Mouse (Mus musculus) myocyte (in vitro differentiated cells): ENCODE data around the gene Gpr162.

Source experiments
- POLR2A ChIP-seq: IDR thresholded peaks from one replicate; pipeline ENCODE4 v1.6.1; 2011; ENCODE audit warnings: low read depth, mild to moderate bottlenecking, control low read depth, moderate library complexity; ENCODE audit not compliant: insufficient read length
- REST ChIP-seq: IDR thresholded peaks from one replicate; pipeline ENCODE4 v1.6.1; 2011; ENCODE audit warnings: mild to moderate bottlenecking, control low read depth, moderate library complexity; ENCODE audit not compliant: insufficient read depth, insufficient read length

DNA sequence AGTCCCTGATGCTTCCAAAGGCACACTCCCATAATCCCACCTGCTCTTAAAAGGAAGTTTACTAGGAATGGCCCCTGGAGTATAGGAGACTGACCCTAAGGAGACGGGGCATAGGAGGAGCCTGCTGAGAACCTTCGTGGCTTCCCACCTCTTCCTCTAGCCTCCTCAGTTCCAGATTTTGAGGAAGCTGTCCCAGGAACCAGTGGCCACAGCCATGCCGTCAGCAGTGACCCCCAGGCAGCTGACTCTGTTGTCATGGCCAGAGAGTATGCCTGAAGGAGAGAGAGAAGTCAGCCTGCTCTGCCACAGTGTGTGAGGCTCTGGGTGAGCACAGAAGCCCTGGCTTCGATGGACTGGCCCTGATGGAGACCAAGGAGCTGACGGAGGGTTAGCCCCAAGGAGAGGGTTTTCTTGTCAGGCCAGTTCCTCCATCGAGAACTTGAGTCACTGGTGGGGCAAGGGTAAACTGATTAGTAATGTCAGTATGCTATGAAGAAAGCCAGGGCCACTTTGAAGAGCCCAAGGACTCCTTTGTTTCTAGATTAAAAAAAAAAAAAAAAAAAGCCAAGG lies 29.2 kb downstream of the Gpr162 start:
- TF ChIP-seq POLR2A: no peak
- no peak for TF ChIP-seq REST
